Mouse (Mus musculus): Measurements from ENCODE around the gene Hibadh.

Gene Hibadh

GRCm38 (mm10) chr6:52578322-52578721 is 61.9 kb downstream of the Hibadh start:
- DNase-seq (ENCODE audit: extremely low read depth, insufficient read length, low spot score) = peak; percentile 10

- no peak for DNase-seq (ENCODE audit: extremely low read depth, insufficient read length, low spot score)
Observed at GRCm38 (mm10) chr6:52577270-52577669, 62.9 kb downstream of the Hibadh start.

GRCm38 (mm10) chr6:52568706-52569105 is 71.5 kb downstream of the Hibadh start:
- DNase-seq (ENCODE audit: extremely low read depth, insufficient read length, low spot score) = no peak

- DNase-seq (ENCODE audit: extremely low read depth, insufficient read length, low spot score) = no peak
Observed at GRCm38 (mm10) chr6:52567327-52568299, 72.6 kb downstream of the Hibadh start.

- no peak for DNase-seq (ENCODE audit: extremely low read depth, insufficient read length, low spot score)
Observed at GRCm38 (mm10) chr6:52565210-52565609, 75.0 kb downstream of the Hibadh start.

GRCm38 (mm10) chr6:52562994-52563393 is 77.2 kb downstream of the Hibadh start:
- no peak for DNase-seq (ENCODE audit: extremely low read depth, insufficient read length, low spot score)

- no peak for DNase-seq (ENCODE audit: extremely low read depth, insufficient read length, low spot score)
Observed at GRCm38 (mm10) chr6:52559041-52559440, 81.1 kb downstream of the Hibadh start.

- no peak for DNase-seq (ENCODE audit: extremely low read depth, insufficient read length, low spot score)
Observed at GRCm38 (mm10) chr6:52544376-52544775, 95.8 kb downstream of the Hibadh start.

GRCm38 (mm10) chr6:52542464-52542863 is 97.7 kb downstream of the Hibadh start:
- no peak for DNase-seq (ENCODE audit: extremely low read depth, insufficient read length, low spot score)

GRCm38 (mm10) chr6:52539911-52540310 is 100.3 kb downstream of the Hibadh start:
- DNase-seq (ENCODE audit: extremely low read depth, insufficient read length, low spot score) = no peak

GRCm38 (mm10) chr6:52535072-52535704 is 105.0 kb downstream of the Hibadh start:
- DNase-seq (ENCODE audit: extremely low read depth, insufficient read length, low spot score) = no peak

GRCm38 (mm10) chr6:52532144-52532492 is 108.1 kb downstream of the Hibadh start:
- no peak for DNase-seq (ENCODE audit: extremely low read depth, insufficient read length, low spot score)

- DNase-seq (ENCODE audit: extremely low read depth, insufficient read length, low spot score) = no peak
Observed at GRCm38 (mm10) chr6:52531366-52532143, 108.6 kb downstream of the Hibadh start.

GRCm38 (mm10) chr6:52530861-52531260 is 109.3 kb downstream of the Hibadh start:
- no peak for DNase-seq (ENCODE audit: extremely low read depth, insufficient read length, low spot score)

- no peak for DNase-seq (ENCODE audit: extremely low read depth, insufficient read length, low spot score)
Observed at GRCm38 (mm10) chr6:52524226-52524625, 116.0 kb downstream of the Hibadh start.

GRCm38 (mm10) chr6:52518704-52519103 is 121.5 kb downstream of the Hibadh start:
- DNase-seq (ENCODE audit: extremely low read depth, insufficient read length, low spot score) = no peak

GRCm38 (mm10) chr6:52517272-52517671 is 122.9 kb downstream of the Hibadh start:
- no peak for DNase-seq (ENCODE audit: extremely low read depth, insufficient read length, low spot score)

- DNase-seq (ENCODE audit: extremely low read depth, insufficient read length, low spot score) = no peak
Observed at GRCm38 (mm10) chr6:52513876-52514405, 126.2 kb downstream of the Hibadh start.

GRCm38 (mm10) chr6:52508789-52509188 is 131.4 kb downstream of the Hibadh start:
- no peak for DNase-seq (ENCODE audit: extremely low read depth, insufficient read length, low spot score)

- no peak for DNase-seq (ENCODE audit: extremely low read depth, insufficient read length, low spot score)
Observed at GRCm38 (mm10) chr6:52507946-52508345, 132.2 kb downstream of the Hibadh start.

- no peak for DNase-seq (ENCODE audit: extremely low read depth, insufficient read length, low spot score)
Observed at GRCm38 (mm10) chr6:52507171-52507570, 133.0 kb downstream of the Hibadh start.
